Mouse (Mus musculus) forebrain, postnatal 0 days (tissue): ENCODE data around the gene Ndp. TPM values are rescaled to one million over a fixed set of nuclear protein-coding genes. Genes with fewer than 3 reads are reported as not detected.

ENCODE experiments used
- ATAC-seq: fragments of 200-750 bp; cut with Nextera tagmentation; 2 replicates; pipeline ENCODE4 v1.8.0; 2017; ENCODE audit warnings: mild to moderate bottlenecking, moderate library complexity
- DNase-seq: peaks from one replicate; pipeline ENCODE4 v3.0.0-alpha.2; 2015
- H3K27ac ChIP-seq: fragments of 300-500 bp; sonication (generic); 2 replicates; pipeline ENCODE4 v1.5.1; 2014; ENCODE audit warnings: low read depth, mild to moderate bottlenecking, antibody characterized with exemption, low read length, moderate library complexity, mixed read lengths
- H3K27me3 ChIP-seq: fragments of 300-500 bp; sonication (generic); 2 replicates; pipeline ENCODE4 v1.6.1; 2014; ENCODE audit warnings: mild to moderate bottlenecking, low read length, mixed read lengths; ENCODE audit not compliant: insufficient read depth
- H3K36me3 ChIP-seq: fragments of 300-500 bp; sonication (generic); 2 replicates; pipeline ENCODE4 v1.6.1; 2014; ENCODE audit warnings: mild to moderate bottlenecking, moderate library complexity; ENCODE audit not compliant: insufficient read depth
- H3K4me1 ChIP-seq: fragments of 300-500 bp; sonication (generic); 2 replicates; pipeline ENCODE4 v1.6.1; 2014; ENCODE audit warnings: antibody characterized with exemption; ENCODE audit not compliant: insufficient read depth
- H3K4me2 ChIP-seq: fragments of 300-500 bp; sonication (generic); 2 replicates; pipeline ENCODE4 v1.6.1; 2014; ENCODE audit warnings: low read depth, mild to moderate bottlenecking, moderate library complexity
- H3K4me3 ChIP-seq: fragments of 300-500 bp; sonication (generic); 2 replicates; pipeline ENCODE4 v1.5.1; 2014; ENCODE audit warnings: low read depth, low read length, mixed read lengths
- H3K9ac ChIP-seq: fragments of 300-500 bp; sonication (generic); 2 replicates; pipeline ENCODE4 v1.6.1; 2014; ENCODE audit warnings: mild to moderate bottlenecking
- H3K9me3 ChIP-seq: fragments of 300-500 bp; sonication (generic); 2 replicates; pipeline ENCODE4 v1.6.1; 2016; ENCODE audit warnings: low read length
- CTCF ChIP-seq: sonication (generic); IDR thresholded peaks from 2 replicates; pipeline ENCODE4 v1.5.1; 2016; ENCODE audit warnings: antibody characterized with exemption, control low read depth, low read depth
- WGBS: fragments of 180-500 bp; shearing (Covaris S2); extraction: QIAGEN DNeasy Blood & Tissue Kit; methylation state at CpG from one replicate; pipeline ENCODE4 v1.1.7; 2014; 5-methylcytosine and 5-hydroxymethylcytosine counted together
- polyA plus RNA-seq: library from polyadenylated mRNA; unstranded; fragments of >200 nt; fragmentation: Nextera tagmentation; extraction: Ambion mirVana; gene quantifications from 2 replicates; pipeline ENCODE4 v1.2.1, GENCODE M21; 2015
- total RNA-seq: library from RNA; depleted of rRNA; stranded (reverse); fragments of >200 nt; gene quantifications from 2 replicates; pipeline ENCODE4 v1.2.3, GENCODE M21; 2014

Gene Ndp
- total and polyA plus RNA-seq, 2 experiments from 2014 or later = 9.2 to 9.6 TPM

- DNase-seq (no peak), ATAC-seq (0 out of 2 replicates have a peak, but pooled peaks have one; percentile 17)
- Histone ChIP-seq H3K36me3 (no peaks in the 10 kb centered on the region), H3K27ac (no peak overlapping the region), H3K9me3 (no peaks in the 10 kb centered on the region), H3K4me1 (no peaks in the 10 kb centered on the region), H3K9ac (no peak overlapping the region), H3K4me2 (no peak overlapping the region), H3K27me3 (no peaks in the 10 kb centered on the region), H3K4me3 (no peak overlapping the region)
- no peak for TF ChIP-seq CTCF
- 52% methylated on average over 6 of the region's 6 CpGs for WGBS
Observed at GRCm38 (mm10) chrX:16907554-16907953, 4.0 kb downstream of the Ndp start.

GRCm38 (mm10) chrX:16894377-16895175, 17.0 kb downstream of the Ndp start:
- no peaks in the 10 kb centered on the region for H3K4me1 ChIP-seq
- no peak overlapping the region for H3K4me3 ChIP-seq

GRCm38 (mm10) chrX:16867640-16868314, 43.8 kb downstream of the Ndp start:
- H3K4me1 ChIP-seq = no peaks in the 10 kb centered on the region
- H3K4me3 ChIP-seq = no peak overlapping the region
- no peak overlapping the region for H3K27ac ChIP-seq
- no peaks in the 10 kb centered on the region for H3K27me3 ChIP-seq
- H3K9me3 ChIP-seq = no peaks in the 10 kb centered on the region
- no peaks in the 10 kb centered on the region for H3K36me3 ChIP-seq
- ATAC-seq (peak; percentile 83), DNase-seq (peak; percentile 39)
- no peak for TF ChIP-seq CTCF
- no peak overlapping the region for H3K4me2 ChIP-seq
- H3K9ac ChIP-seq = no peak overlapping the region

More at GRCm38 (mm10) chrX:16894377-16895175, 17.0 kb downstream of the Ndp start:
- TF ChIP-seq CTCF = peak; percentile 89
- Histone ChIP-seq H3K27ac (no peak overlapping the region), H3K36me3 (no peaks in the 10 kb centered on the region), H3K9me3 (no peaks in the 10 kb centered on the region), H3K4me2 (no peak overlapping the region), H3K27me3 (no peaks in the 10 kb centered on the region), H3K9ac (no peak overlapping the region)
- DNase-seq (peak; percentile 77), ATAC-seq (peak; percentile 97)
- WGBS = 30% methylated on average over 5 of the region's 5 CpGs

GRCm38 (mm10) chrX:16860244-16860643, 51.3 kb downstream of the Ndp start:
- Histone ChIP-seq H3K27ac (no peak overlapping the region), H3K4me2 (no peak overlapping the region), H3K27me3 (no peaks in the 10 kb centered on the region), H3K36me3 (no peaks in the 10 kb centered on the region), H3K9me3 (no peaks in the 10 kb centered on the region), H3K4me3 (no peak overlapping the region), H3K9ac (no peak overlapping the region), H3K4me1 (no peaks in the 10 kb centered on the region)
- peak; percentile 31 for TF ChIP-seq CTCF
- DNase-seq (no peak), ATAC-seq (no peak)

- no peak for TF ChIP-seq CTCF
- DNase-seq (no peak), ATAC-seq (no peak)
- Histone ChIP-seq H3K4me1 (no peaks in the 10 kb centered on the region), H3K9ac (no peak overlapping the region), H3K27ac (no peak overlapping the region), H3K27me3 (no peaks in the 10 kb centered on the region), H3K9me3 (no peaks in the 10 kb centered on the region), H3K4me2 (no peak overlapping the region), H3K4me3 (no peak overlapping the region), H3K36me3 (no peaks in the 10 kb centered on the region)
- WGBS = 92% methylated on average over 2 of the region's 2 CpGs
Observed at GRCm38 (mm10) chrX:16846034-16846433, 65.5 kb downstream of the Ndp start.

- H3K4me2 ChIP-seq = no peak overlapping the region
- no peaks in the 10 kb centered on the region for H3K27me3 ChIP-seq
- H3K9me3 ChIP-seq = no peaks in the 10 kb centered on the region
- no peak overlapping the region for H3K27ac ChIP-seq
- H3K4me1 ChIP-seq = no peaks in the 10 kb centered on the region
- no peak for ATAC-seq
- H3K9ac ChIP-seq = no peak overlapping the region
- H3K36me3 ChIP-seq = no peaks in the 10 kb centered on the region
- 86% methylated on average over 2 of the region's 2 CpGs for WGBS
- H3K4me3 ChIP-seq = no peak overlapping the region
- no peak for DNase-seq
- TF ChIP-seq CTCF = no peak
Observed at GRCm38 (mm10) chrX:16841443-16841842, 70.1 kb downstream of the Ndp start.

GRCm38 (mm10) chrX:16837293-16837692, 74.3 kb downstream of the Ndp start:
- Histone ChIP-seq H3K9me3 (no peaks in the 10 kb centered on the region), H3K4me1 (no peaks in the 10 kb centered on the region), H3K27ac (no peak overlapping the region), H3K9ac (no peak overlapping the region), H3K4me2 (no peak overlapping the region), H3K36me3 (no peaks in the 10 kb centered on the region), H3K27me3 (no peaks in the 10 kb centered on the region), H3K4me3 (no peak overlapping the region)
- no peak for TF ChIP-seq CTCF
- ATAC-seq = no peak
- WGBS = 92% methylated on average over 1 of the region's 1 CpGs
- no peak for DNase-seq
